Mouse (Mus musculus) kidney, adult 11 months (tissue): ENCODE data around the gene Atp6v1fnb.
A peak's percentile ranks its signal among the peaks of the same experiment; 100 is the strongest.

Experiments
- DNase-seq: peaks from one replicate; pipeline ENCODE4 v3.0.0; 2022

Atp6v1fnb gene

DNA sequence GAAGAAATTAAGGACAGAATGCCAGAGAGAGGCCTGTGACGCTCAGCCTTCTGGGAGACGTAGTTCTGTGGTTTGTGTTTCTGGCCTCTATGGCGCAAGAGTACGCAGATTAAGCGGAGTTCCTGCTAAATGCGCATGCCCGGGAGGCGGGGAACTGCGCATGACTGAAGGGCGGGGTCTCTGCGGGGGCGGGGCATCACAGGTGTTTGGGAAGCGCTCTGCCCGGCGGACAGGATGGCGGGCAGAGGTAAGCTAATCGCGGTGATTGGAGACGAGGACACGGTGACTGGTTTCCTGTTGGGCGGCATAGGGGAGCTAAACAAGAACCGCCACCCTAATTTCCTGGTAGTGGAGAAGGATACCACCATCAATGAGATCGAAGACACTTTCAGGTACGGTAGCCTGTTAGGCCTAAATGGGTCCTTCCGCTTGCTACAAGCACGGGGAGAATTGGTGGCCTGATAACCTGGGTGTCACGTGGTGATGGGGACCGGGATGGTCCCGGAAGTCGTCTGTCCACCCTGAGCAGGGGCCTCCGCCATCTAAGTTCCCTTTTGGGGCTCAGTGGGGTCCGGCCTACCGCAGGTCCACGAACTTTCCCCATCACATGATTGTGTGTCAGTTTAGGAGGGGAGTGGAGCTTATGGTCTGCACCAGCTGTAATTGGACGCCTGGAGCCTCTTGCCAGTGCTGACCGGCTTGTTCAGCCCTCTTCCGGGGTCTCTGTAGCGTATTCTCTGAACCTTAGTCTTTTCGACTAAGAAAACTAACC lies 3.5 kb upstream of the Atp6v1fnb start, which contains the start of gene Atp6v1f:
Atp6v1f (plus strand) TSS at position 136 of the 772 bp plus-strand sequence.
- peak; percentile 91 for DNase-seq

DNA sequence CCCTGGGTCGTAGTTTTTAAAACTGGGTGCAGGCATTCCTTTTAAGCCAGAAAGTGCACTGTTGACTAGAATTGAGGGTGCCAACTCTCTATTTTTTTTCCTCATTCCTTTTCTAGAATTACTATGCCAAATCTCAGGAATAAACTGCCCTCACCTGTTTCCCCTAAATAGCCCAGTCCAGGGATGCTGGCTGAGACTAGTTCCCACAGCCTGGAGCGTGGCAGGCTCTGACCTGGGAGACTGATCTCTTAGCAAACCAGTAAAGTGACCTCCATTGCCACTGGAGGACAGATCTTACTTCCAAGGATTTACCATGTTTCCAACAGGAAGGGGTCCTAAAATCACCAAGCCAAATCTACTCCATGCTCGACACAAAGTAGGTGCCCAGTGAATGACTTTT lies 2.4 kb upstream of the Atp6v1fnb start:
- peak; percentile 64 for DNase-seq

DNA sequence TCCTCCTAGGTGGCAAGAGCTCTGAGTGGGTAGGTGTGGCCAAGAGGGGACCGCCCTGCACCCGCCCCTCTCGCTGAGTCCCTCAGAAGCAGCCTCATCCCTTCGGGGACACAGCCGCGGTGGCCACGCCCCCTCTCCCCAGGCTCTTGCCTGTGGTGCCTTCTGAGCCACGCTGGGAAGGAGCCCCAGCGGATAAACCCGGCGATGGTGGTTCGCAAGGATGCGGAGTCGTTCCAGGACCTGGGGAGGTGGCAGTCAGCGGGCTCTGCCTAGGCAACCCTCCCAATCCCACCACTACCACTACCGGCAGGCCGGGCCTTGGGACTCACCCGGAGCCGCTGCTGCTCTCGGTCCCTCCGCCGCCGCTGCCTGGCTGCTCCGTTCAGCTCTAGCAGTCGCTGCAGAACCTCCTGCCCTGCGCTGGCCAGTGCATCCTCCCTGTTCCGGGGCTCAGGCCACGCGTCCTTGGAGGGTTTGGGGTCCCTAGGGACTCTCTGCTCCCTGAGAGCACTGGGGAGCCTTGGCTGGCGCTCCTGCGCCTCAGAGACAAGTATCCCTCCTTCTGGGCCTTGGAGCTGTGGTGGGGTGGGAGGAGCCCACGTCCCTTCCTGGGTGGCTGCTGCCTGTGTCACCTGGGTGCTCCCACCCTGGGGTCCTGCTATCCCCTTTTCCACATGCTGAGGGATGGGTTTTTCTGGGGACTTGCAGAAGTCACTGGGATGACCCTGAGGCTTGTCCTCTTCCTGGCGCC lies 2.9 kb downstream of the Atp6v1fnb start:
- peak; percentile 88 for DNase-seq

DNA sequence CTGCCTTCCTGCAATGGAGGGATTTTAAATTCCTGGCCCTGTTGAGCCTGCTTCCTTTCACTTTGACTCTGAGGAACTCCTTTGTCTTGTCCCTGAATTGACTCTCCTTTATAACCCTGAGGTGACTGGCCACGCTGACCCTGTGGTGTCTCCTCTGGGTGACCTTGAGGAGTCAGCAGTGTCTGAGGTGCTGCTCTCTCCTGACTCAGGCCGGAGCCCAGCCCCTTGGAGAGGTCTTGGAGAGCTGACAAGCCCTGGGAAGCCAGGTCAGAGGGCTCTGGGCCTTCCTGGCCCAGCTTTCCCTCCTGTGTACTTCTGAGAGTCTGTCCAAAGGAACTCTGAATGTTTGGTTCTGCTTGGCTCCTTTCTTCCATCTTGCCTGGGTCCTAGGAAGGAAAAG lies 3.5 kb downstream of the Atp6v1fnb start:
- DNase-seq = peak; percentile 73

DNA sequence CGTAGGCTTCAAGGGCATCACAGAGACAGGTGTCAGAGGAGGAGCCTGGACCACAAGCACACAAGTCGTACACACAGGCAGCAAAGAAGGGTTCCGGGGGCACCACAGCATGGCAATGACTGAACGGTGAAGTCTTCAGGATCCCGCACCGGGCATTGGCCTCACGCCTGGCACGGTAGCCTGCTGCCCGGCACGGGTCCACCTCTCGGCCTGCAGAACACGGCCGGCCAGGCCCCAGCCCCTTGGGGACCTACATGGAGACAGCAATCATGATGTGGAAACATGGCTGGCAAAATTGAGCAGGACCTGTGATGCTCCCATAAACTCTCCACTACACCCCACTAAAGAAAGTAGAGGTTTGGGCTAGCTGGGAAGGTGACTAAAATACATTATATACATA lies 11.5 kb downstream of the Atp6v1fnb start:
- DNase-seq = no peak

DNA sequence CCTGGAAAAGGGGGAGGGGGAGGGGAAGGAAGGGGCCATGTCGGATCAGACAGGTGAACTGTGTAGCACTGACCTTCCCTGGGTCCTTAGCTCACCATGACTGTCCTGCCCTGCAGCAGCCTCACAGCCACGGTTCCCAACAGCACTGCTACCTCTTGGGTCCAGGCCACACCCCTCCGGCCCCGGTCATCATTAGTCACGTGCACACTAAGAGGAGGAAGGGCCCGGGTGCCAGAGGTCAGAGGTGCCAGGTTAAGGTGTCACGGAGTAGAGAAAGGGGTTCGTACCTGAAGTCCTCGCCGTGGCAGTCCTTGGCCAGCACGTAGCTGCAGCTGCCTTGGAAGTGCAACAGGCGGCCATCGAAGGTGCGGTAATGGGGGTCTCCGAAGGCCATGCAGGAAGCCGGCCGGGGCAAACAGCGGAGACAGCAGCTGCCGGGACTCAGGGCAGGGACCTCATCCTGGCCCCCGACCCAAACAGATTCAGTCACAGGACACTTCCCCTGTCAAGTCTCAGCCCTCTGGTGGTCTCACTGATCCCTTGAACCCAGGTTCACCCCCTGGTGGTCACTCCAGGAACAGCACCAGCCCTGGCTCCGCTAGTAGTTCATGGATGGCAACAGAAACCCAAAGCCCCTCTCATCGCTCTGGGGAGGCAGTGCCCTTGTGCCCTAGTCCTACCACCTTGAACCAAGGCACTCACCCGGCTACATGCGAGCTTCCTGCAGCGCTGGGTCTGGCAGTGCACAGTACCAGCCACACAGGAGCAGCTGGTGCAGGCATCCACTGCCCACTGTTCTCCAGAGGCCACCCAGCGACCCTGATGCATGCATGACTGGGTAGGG lies 13.7 kb downstream of the Atp6v1fnb start:
- peak; percentile 63 for DNase-seq

DNA sequence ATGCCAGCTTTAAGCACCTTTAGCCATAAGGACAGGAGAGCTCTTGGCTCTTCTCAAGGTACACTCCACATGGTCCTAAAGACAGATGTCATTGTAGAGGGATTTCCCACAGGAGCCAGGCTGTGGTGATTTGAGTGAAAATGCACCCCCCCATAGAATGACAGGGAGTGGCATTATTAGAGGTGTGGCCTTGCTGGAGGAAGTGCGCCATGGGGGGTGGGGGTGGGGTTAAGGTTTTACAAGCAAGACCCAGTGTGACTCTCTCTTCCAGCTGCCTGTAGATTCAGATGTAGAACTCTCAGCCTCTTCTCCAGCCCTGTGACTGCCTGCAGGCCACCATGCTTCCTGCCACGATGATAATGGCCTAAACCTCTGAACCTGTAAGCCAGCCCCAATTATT lies 14.7 kb downstream of the Atp6v1fnb start:
- no peak for DNase-seq

DNA sequence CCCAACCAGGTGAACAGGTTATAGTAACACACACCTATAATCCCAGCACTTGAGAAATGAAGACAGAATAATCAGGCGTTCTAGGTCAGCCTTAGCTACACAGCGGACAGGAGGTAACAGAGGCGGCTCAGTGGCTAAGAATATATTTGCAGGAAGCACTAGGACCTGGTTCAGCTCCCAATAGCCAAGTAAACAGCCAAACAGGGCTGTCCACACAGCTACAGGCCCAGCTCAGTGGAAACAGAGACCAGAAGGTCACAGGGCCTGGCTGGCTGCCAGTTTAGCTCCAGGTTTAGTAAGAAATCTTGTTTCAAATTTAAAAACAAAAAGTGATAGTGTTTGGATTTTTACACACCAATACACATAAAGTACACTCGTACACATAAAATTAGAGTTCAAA lies 22.9 kb downstream of the Atp6v1fnb start:
- peak; percentile 23 for DNase-seq

DNA sequence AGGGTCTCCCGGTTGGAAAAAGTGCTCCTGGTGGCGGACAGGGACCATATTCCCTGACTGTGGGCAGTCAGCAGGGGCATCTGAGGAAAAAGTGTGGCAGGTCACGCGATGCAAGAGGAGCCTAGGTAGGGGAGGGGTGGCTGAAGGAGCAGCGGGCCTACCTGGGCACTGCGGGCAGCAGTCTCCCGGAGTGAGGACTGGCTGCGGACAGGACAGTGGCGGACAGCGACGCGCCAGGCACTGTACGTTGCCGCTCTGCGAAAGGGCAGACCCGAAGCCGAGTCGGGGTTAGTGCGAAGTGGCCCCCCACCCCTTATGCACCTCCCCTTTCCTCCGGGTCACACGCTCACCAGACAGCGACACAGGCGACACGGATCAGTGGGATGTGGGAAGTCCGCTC lies 25.0 kb downstream of the Atp6v1fnb start:
- no peak for DNase-seq

DNA sequence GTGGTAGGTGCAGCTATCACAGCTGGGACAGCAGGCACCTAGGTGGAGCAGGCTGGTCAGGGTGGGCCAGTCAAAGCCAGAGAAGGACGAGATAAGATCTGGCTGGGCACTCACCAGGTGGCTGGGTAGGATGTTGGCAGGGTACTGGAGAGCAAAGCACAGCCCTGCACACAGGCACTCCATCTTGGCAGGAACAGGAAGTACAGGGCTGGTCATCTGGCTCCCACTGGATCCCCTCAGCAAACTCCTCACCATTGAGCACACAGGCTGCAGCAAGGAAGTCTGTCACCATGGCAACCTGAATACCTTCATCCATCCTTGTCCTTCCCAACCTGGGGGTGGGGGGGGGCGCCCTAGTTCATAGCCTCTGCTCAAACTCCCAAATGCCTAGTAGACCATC lies 26.6 kb downstream of the Atp6v1fnb start:
- DNase-seq = no peak

DNA sequence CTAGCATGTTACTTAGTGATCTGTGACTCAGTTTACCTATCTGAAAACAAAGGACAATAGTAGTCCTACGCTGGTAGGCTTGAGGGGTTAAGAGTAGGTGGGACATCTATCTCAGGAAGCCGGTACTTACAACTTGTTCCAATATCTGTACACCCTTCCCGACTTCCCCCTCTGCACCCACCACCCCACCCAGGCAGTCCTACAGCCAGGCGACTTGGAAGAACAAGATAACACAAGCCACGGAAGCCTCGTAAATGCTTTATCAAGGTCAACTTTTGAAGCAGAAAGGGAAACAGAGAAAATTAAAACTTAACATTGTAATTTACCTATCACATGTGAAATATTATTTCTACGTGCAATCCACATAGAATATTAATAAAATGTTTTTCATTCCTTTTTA lies 28.9 kb downstream of the Atp6v1fnb start:
- no peak for DNase-seq

DNA sequence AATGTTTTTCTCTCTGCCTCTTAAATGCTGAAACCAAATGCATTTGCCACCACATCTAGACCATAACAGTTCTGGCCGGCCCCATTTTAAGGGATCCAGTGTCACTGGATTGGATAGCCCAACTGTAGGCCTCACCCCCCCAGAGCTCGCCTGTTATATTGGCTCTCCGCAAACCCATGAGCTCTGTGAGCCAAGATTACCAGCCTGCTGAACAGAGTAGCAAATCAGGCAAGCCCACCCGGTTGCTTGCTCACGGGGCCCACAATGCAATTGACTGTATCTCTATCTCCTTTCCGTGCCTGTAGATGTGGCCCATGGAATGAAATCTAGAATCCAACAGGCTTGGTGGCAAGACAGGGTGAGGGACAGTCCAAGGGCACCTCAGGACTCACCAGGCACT lies 29.6 kb downstream of the Atp6v1fnb start:
- no peak for DNase-seq

DNA sequence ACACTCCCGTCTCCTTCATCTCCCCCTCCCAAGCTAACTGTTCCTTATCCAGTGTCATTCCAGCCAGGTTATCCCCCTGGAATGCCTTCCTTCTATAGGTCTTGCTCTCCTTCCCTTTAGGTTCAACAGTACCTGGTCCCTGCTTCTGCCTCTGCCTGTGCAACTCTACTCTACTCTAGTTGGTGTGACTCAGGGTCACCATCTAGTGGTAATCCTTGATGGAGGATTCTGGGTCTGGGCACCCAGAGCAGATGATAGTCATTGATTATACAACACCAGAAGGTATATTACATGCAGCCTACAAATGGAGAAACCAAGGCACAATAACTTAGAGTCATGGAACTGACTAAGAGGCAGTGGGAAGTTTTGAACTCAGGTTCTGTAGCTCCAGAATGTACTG lies 30.4 kb downstream of the Atp6v1fnb start:
- DNase-seq = no peak

DNA sequence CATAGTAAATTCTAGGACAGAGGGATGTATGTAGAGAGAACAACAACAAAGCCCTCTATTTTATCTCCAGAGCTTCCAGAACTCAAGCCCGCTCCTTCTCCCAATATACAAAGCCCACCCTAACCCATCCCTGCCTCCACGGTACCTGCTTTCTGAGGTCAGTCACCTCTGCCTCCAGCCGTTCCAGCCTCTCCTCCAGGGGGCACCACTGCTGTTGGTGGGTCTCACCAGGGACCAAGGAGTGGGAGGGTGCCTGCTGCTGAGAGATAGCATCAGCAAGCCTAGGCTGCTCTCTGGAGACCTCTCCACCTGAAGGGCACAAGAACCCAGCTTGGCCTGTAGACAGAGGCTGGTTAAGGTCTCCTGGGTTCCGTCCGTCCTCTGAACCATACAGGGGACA lies 34.3 kb downstream of the Atp6v1fnb start:
- DNase-seq = no peak

DNA sequence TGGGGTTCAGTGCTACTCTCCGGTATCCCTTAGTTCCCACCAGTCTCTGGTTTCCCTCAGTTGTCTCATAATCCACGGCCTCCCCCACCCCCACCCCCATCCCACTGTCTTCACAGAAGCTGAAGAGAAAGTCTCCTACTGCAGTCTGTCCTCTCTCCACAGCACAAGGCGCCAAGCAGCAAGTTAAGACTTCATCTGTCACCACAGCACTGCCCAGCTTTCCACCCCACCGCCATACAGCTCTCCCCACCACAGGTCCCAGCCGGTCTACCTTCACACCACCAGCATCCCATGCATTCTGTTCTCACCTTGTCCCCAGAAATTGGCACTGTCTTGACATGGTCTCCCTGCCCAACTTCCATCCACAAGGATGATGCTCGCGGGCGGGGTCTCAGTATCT lies 35.6 kb downstream of the Atp6v1fnb start:
- DNase-seq = no peak

DNA sequence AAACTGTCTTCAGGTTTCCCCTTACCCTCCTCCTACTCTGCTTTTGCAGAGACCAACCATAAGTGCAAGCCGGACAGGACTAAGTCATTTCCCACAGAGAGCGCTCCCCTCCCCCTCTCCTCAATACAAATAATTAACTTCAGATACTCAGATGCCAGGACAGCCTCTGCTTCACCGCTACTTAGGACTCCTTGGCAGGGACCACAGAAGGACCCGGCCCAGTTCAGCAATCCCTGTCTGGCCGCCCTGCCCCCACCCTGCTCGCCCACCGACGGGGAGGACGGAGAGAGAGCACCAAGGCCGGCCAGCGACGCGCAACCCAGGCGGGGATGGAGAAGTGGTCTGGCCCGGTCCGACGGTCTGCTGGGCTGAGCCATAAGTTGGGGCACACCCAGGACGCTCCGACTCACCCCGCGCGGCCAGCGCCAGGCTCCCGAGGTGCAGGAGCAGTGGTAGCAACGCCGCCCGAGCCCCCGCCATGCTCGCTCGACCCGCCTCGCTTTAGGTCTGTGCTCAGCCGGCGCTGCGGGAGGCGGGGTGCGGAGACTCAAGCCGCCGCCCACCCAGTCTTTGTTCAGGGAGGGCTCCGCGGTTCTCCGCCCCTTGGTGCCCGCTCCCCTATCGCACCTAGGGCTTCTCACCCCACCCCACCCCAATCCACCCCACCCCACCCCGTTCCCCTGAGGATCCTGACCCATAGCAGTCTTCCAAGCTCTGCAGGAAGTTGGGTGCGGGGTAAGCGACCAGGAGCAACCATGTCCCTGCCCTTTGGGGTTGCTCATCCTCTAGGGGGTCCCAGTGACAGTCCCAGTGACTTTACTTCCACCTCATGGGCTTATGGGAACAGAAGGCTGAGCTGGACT lies 36.4 kb downstream of the Atp6v1fnb start, which contains the start of gene Kcp:
Kcp (minus strand) TSS at position 506 of the 863 bp plus-strand sequence.
- DNase-seq = peak; percentile 51

DNA sequence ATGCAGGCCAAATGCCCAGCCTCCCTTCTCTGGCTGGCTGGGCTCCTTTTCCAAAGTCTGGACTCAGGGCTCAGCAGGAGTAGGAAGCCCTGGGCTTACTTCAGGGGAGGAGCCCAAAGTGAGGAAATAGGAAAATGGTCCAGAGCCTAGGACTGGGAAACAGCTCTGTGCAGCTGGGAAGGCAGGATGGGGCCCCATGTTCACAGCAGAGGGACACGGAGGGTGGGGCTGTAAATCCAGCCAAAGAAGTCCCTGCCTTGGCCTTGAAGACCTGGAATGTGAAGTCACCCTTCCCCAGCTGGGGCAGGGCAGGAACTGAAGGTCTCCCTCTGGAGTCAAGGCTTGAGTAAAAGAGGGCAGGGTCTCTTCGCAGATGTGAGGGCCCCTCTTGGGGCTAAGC lies 37.8 kb downstream of the Atp6v1fnb start:
- no peak for DNase-seq

DNA sequence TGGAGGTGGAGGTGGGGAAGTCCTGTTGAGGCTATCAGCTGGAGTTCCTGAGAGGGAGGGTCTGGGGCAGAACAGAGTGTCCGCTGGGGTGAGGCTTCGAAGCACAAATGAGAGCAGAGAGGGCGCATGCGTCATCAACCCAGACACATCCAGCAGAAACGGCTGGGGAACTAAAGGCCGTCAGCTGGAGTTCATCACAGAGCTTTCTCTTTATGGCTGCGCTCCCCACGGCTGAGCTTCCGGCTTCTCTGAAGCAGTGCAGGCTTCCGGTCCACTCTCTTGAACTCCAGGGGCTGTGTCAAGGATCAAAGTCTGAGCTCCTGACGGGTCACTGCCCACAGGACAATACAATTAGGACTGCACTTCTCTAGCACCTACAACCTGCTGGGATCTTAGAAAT lies 42.0 kb downstream of the Atp6v1fnb start:
- peak; percentile 80 for DNase-seq

DNA sequence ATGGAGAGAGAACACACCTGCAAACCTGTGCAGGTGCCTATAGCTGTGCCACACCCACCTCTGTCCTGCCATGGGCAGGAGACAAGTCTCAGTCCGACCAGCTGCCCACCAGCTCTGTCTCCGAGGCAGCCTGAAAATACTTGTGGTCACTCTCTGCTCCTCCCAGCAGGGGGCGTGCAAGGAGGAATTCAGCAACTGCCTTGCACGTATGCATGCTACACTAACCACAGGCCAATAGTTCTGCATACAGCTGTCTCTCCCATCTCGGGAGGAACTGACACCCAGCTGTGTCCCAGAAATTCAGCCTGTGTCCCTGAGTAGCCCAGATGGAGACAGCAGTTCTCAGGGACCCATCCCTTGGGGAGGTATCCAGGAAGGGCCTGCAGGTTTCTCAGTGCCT lies 45.9 kb downstream of the Atp6v1fnb start:
- peak; percentile 52 for DNase-seq

DNA sequence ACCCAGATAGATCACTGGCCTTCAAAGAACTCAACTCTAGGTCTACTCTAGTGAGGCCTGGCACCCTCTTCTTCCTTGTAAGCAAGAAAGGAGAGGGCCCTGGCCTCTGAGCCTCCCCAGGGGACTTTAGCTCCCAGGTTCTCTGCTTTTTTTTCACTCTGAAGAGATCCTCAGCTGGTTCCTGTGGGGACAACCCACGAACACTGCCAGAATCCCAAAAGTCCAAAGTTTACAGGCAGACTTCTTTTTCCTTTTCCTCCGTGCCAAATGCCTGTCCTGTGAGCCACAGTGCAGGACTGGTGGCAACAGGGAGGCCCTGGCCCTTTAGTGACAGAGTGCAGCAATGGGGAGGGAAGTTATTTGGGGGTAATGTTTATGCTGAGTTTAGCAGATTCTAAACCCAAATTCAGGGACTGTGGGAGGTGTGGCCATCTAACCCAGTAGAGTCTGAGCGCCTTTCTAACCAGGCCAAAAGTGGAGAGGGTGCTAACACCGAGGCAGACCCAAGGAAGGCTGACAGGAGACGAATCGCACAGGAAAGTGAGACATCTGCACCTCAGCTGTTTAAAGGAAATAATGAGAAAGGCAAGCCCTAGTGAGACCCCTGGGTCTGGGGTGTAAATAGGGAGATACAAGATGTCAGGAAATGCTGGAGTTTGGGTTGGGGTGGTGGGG lies 51.5 kb downstream of the Atp6v1fnb start:
- DNase-seq = peak; percentile 67
